Comparison of ENCODE assay signal across 8 mouse cellular contexts in genomic region chr10:99532697-99533119, GRCm38 (mm10).
DNase-seq lines count a peak whose midpoint lies in the region; ATAC-seq and TF ChIP-seq lines count a peak whose summit lies in the region.

No protein-coding gene starts in this region.

- ATAC-seq in neural tube, embryonic 13.5 days (ENCODE audit: low read depth): peak; percentile 19; the same call in 1 of the 2 replicates
- no peak for ATAC-seq in activated CD4-positive, CD25-positive, alpha-beta regulatory T cell, adult 4 months

- H3K4me1 ChIP-seq in heart, adult 2 months (ENCODE audit: control insufficient read depth, insufficient read depth, low read length): no peaks in the 10 kb centered on the region
- peaks cover 17% of the 10 kb centered on the region for H3K4me1 ChIP-seq in forebrain, embryonic 10.5 days
- peaks cover 21% of the 10 kb centered on the region for H3K4me1 ChIP-seq in neural tube, embryonic 13.5 days (replicated peaks)

- no peak overlapping the region for H3K27ac ChIP-seq in heart, adult 2 months
- peak overlapping the region; percentile 27; the same call in 1 of the 2 replicates for H3K27ac ChIP-seq in forebrain, embryonic 10.5 days
- no peak overlapping the region for H3K27ac ChIP-seq in neural tube, embryonic 13.5 days (replicated peaks)

- H3K27me3 ChIP-seq in heart, adult 2 months (ENCODE audit: control insufficient read depth, insufficient read depth, low read length): no peaks in the 10 kb centered on the region
- no peaks in the 10 kb centered on the region for H3K27me3 ChIP-seq in forebrain, embryonic 10.5 days (ENCODE audit: poor library complexity, severe bottlenecking)
- no peaks in the 10 kb centered on the region for H3K27me3 ChIP-seq in neural tube, embryonic 13.5 days

- H3K36me3 ChIP-seq in heart, adult 2 months (ENCODE audit: control insufficient read depth, insufficient read depth, low read length): no peaks in the 10 kb centered on the region
- H3K36me3 ChIP-seq in forebrain, embryonic 10.5 days (replicated peaks): no peaks in the 10 kb centered on the region
- no peaks in the 10 kb centered on the region for H3K36me3 ChIP-seq in neural tube, embryonic 13.5 days

- H3K4me3 ChIP-seq in heart, adult 2 months: no peak overlapping the region
- H3K4me3 ChIP-seq in forebrain, embryonic 10.5 days: no peak overlapping the region
- no peak overlapping the region for H3K4me3 ChIP-seq in neural tube, embryonic 13.5 days

- WGBS in heart, adult 2 months: 67% methylated on average over 3 of the region's 3 CpGs
- 56% methylated on average over 3 of the region's 3 CpGs for WGBS in forebrain, embryonic 10.5 days
- 28% methylated on average over 3 of the region's 3 CpGs for WGBS in neural tube, embryonic 13.5 days

- intact Hi-C loops in heart, adult 2 months (cut with DNase I): loop anchor here (5.0 kb wide), 3 partner anchors 265 to 365 kb away; no protein-coding TSS in a partner anchor
- intact Hi-C loops in heart, postnatal 10 days (cut with DNase I): loop anchor here (2.0 to 5.0 kb wide), 2 partner anchors 270 to 368 kb away; partner anchors contain the start of gene Dusp6

- TF ChIP-seq POLR2A in heart, adult 2 months (IDR thresholded peaks at IDR 0.05; ENCODE audit: insufficient read depth, low read depth, low read length): no peak

- DNase-seq in heart, adult 2 months: no peak
- no peak for DNase-seq in heart, postnatal 10 days
- peak; percentile 10 for DNase-seq in lung, postnatal 36 days
- no peak for DNase-seq in lung, postnatal 14 days
- no peak for DNase-seq in forebrain, embryonic 10.5 days (ENCODE audit: extremely low spot score, low spot score)
- no peak for DNase-seq in c-Kit-positive CD71-positive TER-119-positive erythroid progenitor cells, embryonic 14.5 days (ENCODE audit: low spot score)

- TF ChIP-seq EP300 in heart, adult 2 months (IDR thresholded peaks at IDR 0.05; ENCODE audit: insufficient read depth, low read depth, low read length): no peak

- no peaks in the 10 kb centered on the region for H3K79me2 ChIP-seq in heart, adult 2 months (replicated peaks; ENCODE audit: control insufficient read depth, insufficient read depth, low read length)

- H3K4me2 ChIP-seq in neural tube, embryonic 13.5 days: no peak overlapping the region

- H3K9ac ChIP-seq in heart, adult 2 months (ENCODE audit: low read depth, low read length): no peak overlapping the region
- H3K9ac ChIP-seq in neural tube, embryonic 13.5 days: no peak overlapping the region

- TF ChIP-seq CTCF in heart, adult 2 months (IDR thresholded peaks at IDR 0.05): peak; percentile 49

- H3K9me3 ChIP-seq in forebrain, embryonic 10.5 days: no peaks in the 10 kb centered on the region
- no peaks in the 10 kb centered on the region for H3K9me3 ChIP-seq in neural tube, embryonic 13.5 days
